Mouse (Mus musculus) ZHBTc4 (cell line): ENCODE results near the gene Ift57.

ENCODE experiments used
- DNase-seq: peaks from one replicate; pipeline ENCODE4 v3.0.0-alpha.2; 2011; ENCODE audit warnings: low read depth, low spot score

Ift57 gene

DNA sequence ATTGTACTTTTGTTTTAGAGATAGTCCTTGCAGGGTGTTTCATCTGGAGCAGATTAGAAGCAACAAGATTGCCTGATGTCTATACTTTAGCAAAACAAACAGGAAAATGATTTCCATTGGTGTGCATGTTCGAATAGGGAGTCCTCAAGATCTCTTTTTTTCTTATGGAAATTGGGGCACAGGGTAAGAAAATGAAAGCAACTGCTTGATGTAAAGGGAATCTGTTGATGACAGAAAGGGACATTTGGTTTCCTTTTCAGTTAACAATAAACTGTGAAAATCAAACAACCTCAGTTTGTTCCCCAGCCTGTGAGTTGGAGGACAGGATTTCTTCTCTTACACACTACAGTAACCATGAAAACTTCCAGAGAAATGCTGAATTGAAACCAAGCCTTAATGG lies 53.9 kb downstream of the Ift57 start:
- DNase-seq: no peak

DNA sequence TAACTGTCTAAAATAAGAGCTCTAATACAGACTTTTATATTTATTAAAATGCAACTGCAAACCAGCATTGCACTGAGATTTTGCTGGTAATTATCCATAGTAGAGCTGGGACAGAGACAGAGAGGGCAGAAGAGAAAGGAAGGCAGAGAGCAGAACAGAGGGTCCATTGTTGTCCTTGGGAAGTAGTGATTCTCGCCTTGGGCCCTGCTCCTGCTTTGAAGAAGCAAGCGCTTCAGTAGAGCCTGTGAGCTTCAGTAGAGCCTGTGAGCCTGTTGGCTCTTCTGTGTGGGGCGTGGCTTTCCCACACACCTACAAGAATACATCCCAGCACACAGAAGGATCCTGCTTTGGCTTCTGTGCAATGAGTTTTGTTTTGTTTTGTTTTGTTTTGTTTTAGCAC lies 54.3 kb downstream of the Ift57 start:
- peak; percentile 17 for DNase-seq

DNA sequence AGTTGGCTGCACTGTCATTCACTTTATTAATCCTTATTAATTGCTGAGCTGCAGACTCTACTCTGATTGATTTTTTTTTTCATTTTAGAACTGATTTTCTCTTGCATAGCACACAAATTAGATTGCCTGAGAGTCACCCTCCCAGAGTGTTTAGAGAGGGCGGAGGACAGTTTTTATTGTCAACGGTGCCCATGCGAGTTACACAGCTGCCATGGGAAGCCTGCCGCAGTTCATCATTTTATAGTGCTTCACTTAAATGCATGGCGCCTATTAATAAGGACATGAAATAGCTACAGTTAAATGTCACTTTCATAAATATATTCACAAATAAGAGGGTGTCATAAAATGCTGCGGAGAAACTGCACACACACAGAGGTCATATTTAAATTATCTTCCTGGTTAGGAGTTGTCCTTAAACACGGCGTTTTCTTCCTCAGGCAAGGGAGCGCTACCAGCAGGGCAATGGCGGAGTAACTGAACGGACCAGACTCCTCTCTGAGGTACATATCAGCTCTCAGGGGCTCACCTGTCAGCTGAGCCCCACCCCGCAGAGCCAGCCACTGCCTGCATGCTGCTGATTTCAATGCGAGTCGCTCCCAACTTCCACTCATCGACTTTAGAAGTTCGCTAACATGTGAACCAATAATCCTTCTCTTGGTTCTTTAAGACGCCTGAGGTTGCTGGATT lies 61.6 kb downstream of the Ift57 start:
- no peak for DNase-seq

DNA sequence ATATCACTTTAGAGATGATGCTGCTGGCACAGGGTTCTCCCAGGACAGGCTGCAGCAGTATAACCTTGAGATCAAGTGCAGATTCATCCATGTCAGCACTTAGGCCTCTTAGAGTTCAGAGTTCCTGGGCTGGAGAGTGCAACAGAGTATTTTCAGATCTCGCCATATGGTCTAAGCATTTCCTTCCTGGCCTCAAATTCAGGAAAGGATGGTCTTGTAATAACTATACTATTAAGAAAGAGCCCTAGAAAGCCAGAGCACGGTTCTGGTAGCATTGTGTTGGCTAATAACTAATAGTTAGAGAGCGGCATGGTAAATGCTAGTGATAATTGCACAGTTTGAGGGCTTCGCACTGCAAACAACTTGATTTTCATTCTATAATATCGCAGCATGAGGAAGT lies 62.9 kb downstream of the Ift57 start:
- DNase-seq: no peak

DNA sequence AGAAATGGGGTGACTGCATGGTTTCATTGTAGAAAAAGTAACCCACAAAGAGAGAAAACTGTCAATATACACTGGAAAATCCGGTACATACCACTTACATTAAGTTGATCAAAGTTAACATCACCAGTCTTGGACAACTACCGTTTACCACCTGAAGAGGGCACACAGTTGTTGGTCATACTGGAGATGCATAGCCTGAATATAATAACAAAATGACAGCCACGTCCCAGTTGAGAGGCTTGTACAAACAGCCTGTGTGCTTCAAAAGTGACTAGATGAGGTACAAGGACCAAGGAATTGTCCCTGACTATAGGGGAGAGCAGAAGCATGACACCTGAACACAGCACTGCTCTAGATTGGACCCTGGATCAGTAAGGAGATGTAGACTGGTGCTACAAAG lies 67.3 kb downstream of the Ift57 start:
- DNase-seq: peak; percentile 12

DNA sequence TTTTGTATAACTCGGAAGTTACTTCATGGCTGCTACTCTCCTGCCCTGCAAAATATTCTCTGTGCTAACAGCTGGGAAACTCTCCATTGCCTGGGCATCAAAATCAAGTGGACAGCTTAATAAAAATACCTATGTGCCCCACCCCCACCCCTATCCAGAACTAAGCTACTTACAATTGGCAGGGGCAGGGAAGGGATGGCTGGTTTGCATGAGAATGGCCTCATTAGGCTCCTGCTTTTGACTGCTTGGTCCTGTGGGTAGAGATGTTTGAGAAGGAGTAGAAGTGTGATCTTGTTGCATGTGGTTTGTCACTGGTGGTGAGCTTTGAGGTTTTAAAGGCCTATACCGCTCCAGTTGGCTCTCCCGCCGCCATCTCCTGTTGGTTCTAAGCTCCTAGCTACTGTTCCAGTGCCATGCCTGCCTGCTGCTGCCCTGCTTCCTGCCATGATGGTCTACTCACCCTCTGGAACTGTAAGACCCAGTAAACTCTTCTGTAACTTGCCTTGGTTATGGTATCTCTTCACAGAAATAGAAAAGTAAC lies 69.5 kb downstream of the Ift57 start:
- DNase-seq: peak; percentile 75

DNA sequence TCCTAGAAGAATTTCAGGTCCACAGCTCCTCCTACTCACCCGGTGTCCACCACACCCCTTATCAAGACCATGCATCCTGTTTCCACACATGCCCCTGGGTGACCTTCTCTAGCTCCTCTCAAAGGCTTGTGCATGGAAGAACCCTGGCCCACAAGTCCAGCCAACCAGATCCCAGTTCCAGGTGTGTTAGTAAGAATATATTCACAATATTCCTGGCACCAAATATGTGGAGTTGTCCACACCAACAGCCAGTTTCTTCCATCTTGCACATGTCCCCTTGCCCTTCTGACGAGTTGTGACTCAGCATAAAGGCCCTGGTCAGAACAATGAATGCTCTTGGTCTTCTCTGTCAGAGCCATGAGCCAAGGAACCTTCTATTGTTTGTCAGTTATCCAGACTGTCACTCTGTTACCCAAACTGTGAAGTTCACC lies 70.8 kb downstream of the Ift57 start:
- DNase-seq: no peak

DNA sequence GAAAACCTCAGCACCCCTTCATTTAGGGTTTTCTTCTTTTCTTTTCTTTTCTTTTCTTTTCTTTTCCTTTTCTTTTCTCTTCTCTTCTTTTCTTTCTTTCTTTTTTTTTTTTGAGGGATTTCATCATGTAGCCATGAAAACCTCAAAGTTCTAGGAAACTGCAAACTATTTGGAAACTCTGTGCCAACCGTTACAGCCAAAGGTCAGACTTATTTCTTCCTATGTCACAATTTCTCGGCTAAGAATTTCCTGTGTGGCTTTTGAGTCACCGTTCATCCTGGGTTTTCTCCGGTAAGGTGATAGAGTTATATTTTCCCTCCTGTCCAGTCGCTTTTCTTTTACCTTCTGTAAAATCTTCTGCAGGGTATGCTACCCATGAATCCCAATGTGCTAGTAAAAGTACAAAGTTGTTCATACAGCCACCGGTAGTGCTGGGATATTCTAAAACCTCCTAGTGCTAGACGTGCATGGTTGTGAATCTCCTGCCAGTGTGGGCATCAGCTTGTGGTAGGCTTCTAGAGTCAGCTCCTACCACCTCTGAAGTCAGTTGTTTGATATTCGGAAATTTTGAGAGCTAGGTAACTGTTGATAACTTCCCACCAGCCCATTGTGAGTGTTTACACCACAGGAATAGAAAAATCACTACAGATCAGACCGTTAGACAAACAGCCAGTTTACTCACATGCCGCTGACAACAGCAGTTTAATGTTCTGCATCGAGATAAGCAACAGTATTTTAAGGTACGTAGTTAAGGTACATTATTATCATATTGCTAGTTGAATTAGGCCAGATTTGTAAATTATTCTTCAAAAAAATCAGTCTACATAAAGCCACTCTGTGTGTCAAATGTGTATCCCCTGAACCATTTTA lies 71.5 kb downstream of the Ift57 start:
- no peak for DNase-seq

DNA sequence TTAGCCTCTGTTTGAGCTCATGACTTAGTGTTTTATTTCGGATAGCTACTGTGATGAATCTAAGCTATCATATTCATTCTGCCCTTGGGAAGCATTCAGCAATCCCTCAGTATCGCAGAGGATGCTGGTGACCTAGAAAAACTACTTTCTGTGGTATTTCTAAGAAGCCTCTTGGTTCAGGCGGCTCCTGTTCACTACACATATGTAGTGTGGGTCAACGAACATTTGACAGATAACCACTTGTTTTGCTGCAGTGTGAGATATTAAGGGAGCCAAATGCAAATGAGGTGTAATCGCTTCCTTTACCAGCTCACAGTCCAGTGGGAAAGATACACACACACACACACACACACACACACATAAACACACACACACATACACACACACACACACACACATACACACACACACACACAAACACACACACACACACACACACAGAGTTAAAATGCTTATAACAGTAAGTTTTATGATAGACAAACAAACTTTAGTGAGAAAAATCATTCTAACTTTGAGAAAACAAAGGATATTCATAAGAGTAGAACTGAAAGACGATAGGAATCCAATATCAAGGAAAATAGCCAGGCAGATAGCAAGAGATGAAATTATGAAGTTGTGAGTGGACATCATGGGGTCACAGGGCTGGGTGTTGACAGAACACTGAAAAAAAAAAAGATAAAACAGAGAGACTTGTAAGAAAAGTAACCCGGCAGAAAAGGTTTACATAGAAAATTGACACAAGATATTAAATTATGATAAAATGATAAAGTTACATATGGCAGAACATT lies 72.8 kb downstream of the Ift57 start:
- DNase-seq: no peak

DNA sequence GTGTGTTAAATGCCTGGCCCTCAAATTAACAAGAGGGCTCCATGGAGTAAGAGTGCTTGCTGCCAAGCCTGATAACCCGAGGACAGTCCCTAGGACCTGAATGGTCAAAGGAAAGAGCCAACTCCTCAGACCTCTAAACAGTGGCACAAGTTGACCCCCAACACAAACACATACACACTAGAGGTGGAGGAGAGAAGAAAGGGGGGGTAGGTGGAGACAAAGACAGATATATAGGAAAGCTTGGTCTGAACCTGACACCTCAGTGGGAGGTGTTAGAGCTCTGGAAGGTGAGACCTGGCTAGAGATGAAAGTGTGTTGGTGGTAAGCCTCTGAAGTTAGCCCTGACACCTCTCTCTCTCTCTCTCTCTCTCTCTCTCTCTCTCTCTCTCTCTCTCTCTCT lies 73.5 kb downstream of the Ift57 start:
- no peak for DNase-seq

DNA sequence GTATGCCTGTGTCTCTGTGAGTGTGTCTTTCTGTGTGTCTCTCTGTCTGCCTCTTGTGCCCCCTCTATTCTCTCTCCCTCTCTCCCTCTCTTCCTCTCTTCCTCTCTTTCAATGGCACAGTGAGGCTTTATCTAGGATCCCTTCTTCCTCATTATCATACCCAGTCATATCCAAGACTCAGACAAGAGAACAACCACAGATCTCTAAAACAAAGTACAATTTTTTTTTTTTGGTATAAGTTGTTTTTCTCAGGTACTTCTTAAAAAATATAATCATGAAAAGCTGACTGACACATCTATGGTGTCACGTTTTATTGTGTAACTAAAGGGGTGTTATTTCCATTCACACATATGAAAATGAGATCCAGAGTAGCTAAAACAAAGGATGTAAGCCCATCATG lies 74.0 kb downstream of the Ift57 start:
- no peak for DNase-seq

DNA sequence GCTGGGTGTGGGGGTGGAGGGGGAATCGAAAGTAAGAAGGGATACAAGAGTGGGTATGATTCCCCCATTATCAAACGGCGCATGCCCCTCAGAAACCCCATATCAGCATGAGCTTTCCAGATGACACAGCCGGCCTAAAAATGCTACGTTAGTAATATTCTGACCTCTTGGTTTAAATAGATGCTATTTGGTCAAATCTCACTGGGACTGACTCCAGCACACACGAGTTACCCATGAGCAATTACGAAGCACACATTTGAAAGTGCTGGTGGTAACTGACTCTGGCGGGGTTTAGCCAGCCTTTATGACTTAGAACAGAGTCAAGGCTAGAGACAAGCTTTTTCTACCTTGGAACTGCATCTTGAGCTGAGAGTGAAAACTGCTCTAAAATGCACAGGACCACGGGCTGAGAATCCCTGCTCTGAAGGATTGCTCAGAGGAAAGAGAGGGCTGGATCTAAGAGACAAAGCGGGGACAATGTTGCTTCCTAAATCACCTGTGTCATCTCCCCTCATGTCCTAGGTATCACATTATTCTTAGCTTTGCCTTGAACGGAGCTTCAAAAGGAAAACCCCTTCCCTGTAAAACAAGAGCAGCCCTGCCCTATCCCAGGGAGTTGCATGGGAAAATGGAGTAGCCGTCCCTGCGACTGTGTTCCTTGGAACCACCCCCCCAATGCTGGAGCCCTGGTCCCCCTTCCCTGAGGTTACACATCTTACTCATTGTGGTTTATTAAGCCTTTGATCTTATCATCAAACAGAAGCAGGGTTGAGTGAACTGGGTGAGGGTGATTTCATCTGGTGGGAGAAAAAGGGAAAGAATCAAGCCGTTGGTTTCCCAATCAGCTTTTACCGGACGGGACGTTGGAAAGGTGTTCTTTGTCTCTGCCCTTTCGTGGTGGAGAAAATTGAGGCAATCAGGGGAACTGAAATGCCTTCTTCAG lies 75.3 kb downstream of the Ift57 start:
- DNase-seq: no peak

DNA sequence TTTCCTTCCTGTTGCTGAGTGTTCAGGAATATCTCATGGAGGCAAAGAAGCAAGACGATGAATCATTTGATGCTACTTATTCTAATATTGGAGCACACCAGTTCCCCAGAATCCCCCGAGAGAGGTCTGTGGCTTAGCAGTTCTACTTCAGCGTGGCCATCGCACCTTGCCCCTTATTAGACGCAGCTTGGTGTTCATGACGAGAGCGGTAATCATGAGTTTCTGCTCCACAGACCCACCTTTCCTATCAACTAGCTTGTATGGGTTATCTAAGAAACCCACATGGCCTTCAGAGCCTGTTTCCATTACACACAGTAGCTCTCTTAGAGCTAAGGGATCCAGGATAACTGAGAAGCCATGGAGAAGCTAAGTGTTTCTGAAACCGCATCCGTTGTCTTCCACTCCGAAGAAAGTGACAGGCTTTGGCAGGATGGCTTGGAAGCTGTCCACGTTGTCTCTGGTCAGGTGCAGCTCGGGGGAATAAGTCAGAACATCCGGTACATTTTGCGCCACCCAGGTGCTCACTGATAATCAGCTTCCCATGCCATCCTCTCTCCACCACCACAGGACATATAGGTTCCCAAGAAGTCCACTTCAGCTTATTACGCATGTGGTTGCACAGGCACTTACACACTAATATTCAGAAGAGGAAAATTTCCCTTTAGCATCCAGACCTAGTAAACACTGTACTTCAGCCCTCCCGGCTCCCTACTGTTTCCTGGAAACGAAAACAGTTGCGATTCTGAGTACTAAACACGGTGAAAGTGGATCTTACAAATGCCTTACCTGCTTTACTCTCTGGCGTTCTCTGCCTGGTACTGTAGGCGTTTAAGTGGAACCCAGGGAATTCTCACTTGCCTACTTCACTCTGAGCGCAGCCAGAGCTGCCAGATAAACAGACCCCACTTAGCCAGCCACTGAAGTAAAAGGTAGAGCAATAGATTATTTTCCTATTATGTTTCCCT lies 76.3 kb downstream of the Ift57 start:
- no peak for DNase-seq

DNA sequence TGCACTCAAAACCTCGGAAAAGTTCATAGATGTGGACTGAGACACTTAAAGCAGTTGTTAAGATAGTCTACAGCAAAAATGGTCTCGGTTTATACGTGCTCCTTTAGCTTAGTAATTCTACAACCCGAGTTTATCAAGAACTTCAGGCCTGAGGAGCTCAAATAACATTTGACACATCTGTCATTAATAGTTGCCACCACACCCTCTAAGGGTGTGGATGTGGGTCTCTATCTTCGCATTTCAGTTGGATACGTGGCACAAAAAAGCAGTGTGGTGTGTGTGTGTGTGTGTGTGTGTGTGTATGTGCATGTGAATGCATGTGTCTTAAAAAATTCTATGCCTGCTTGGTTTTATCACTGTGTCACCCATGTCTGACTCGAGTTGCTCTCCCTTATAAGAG lies 77.9 kb downstream of the Ift57 start:
- DNase-seq: no peak

DNA sequence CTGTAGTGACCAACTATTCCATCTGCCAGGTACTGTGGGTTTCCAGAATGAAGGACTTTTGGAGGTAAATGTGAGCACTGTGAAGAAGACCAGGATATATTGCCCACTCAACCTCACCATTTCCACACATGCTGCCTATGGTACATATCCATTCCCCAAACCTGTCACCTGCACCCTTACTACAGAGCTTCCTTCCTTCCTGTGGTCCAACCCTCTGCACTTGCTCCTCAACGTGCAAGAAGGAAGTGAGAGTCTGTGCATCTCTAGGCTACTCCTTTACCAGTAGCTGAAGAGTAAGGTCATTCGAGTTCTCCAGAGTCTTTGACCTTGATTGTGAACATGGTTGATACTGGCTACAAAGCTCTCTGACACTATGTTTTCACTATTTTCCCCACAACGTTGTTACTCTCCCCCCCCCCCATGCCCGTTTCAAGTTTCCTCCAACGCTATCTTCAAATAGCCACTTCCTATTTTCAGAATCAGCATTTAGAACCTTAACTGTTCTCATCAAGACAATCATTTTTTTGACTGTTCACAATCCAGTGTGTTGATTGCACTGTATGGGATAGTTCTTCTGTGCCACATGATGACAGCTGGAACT lies 82.6 kb downstream of the Ift57 start:
- no peak for DNase-seq

DNA sequence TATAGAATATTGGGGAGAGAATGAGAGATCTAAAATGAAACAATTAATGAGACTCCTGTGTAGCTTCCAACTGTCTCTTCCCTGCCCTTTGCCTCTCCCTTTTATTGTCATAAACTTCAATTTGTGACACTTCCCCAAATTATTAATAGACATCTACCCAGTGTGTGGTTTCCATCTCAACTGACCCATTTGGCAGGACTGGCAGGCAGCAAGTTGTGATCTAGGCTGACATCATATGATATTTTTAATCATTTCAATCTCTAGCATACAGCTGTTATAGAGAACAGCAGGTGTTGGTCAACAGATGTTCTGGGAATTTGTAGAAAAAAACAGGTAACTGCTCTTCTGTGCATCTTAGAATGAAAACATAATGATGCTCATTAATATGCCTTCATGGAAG lies 84.3 kb downstream of the Ift57 start:
- no peak for DNase-seq

DNA sequence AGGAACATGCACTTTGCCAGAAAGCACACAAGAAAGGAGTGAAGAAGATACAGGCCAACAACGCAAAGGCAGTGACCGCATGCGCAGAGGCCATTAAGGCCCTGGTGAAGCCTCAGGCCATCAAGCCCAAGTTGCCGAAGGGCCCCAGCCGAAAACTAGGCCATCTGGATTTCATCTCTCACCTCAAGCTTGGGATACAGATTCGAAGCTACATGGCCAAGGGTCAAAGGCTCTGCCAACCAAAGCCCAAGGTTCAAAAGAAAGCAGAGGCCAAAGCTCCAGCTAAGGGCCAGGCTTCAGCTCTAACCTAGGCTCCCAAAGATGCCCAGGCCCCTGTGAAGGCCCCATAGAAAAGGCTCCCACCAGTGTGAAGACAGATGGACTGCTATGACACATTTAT lies 87.1 kb downstream of the Ift57 start:
- DNase-seq: no peak

DNA sequence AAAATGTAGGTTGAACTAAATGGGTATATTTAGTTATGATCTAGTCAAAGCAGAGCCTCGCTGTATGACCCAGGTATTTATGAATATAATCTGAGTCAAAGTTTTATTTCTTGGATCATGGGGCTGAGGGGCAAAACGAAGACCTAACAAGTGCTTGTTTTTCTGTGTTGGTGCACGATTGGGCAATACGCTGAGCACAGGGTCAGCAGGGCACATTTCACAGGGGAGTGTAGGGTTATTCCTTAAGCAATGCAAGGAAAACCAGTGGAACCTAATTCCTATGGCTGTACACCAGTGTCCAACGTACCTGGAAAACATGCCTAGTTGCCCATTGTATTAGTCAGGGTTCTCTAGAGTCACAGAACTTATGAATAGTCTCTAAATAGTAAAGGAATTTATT lies 88.7 kb downstream of the Ift57 start:
- DNase-seq: no peak
